Mouse (Mus musculus) frontal cortex, adult (tissue): ENCODE data around the gene E130114P18Rik.

ENCODE experiments used
- ATAC-seq: cut with Nextera tagmentation; 2 replicates; pipeline ENCODE4 v1.9.2; 2017; ENCODE audit warnings: mild to moderate bottlenecking, moderate library complexity, mixed read lengths; ENCODE audit not compliant: low TSS enrichment

Gene E130114P18Rik

GRCm38 (mm10) chr4:97564199-97564598 is 213.7 kb downstream of the E130114P18Rik start:
- no peak for ATAC-seq

- ATAC-seq, result no peak
Observed at GRCm38 (mm10) chr4:97557585-97557984, 220.3 kb downstream of the E130114P18Rik start.

- ATAC-seq, result no peak
Observed at GRCm38 (mm10) chr4:97544016-97544415, 233.9 kb downstream of the E130114P18Rik start.

- ATAC-seq, result no peak
Observed at GRCm38 (mm10) chr4:97532072-97532471, 245.8 kb downstream of the E130114P18Rik start.

GRCm38 (mm10) chr4:97528517-97528916 is 249.4 kb downstream of the E130114P18Rik start:
- no peak for ATAC-seq
